ENCODE assay signal across 9 mouse cellular contexts in the genomic region with DNA sequence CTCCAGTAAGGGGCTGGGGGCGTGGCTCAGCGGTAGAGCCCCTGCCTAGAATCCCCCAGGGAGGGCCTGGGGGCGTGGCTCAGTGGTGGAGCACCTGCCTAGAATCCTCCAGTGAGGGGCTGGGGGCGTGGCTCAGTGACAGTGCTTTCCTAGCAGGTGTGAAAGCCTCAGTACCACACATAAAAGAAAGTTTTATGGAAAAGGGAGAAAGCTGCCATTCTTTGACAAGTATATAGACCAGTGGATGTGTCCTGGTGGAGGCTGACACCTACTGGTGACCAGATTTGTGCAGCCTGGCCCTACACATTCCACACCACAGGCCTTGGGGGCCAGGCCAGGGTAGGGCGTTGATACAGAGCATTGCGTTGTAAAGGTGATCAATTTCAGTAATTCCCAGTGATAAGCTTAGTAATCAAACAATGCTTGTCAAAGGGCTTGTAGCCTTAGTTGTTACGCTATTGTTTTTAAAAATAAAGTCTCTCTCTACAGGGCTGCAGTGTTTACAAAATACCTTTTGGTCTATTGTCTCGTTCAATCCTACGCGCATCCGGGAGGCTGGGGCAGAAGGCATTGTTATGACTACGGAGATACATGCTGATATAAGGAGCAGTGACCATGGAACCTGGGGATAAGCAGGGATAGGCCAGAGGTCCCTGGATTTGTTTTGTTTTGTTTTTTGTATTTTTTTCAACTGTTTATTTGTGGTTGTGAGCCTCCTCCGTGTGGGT. TPM values are rescaled to one million over a fixed set of nuclear protein-coding genes. Genes with fewer than 3 reads are reported as not detected.
DNase-seq lines count a peak whose midpoint lies in the region; ATAC-seq lines count a peak whose summit lies in the region.
"Had no signal": no experiment of that assay in that cellular context is flagged by ENCODE, and none has a peak within 500 bp of the region (broad histone marks: within the 10 kb centered on the region; RNA-seq: fewer than 3 reads in every experiment).

No protein-coding gene starts in this region.

- no peaks in the 10 kb centered on the region for H3K27me3 ChIP-seq in neural tube, embryonic 11.5 days (ENCODE audit: control insufficient read depth, insufficient read depth, low read length)
- H3K27me3 ChIP-seq in lung, embryonic 15.5 days = no peaks in the 10 kb centered on the region
- H3K27me3 ChIP-seq: neural tube, embryonic 12.5 days had no signal

- H3K27ac ChIP-seq in neural tube, embryonic 11.5 days (ENCODE audit: low read depth, low read length) = no peak overlapping the region
- H3K27ac ChIP-seq in lung, embryonic 15.5 days = no peak overlapping the region
- H3K27ac ChIP-seq: neural tube, embryonic 12.5 days had no signal

- H3K36me3 ChIP-seq in neural tube, embryonic 11.5 days (ENCODE audit: control insufficient read depth, insufficient read depth, low read length) = no peaks in the 10 kb centered on the region
- no peaks in the 10 kb centered on the region for H3K36me3 ChIP-seq in lung, embryonic 15.5 days
- H3K36me3 ChIP-seq: neural tube, embryonic 12.5 days had no signal

- peak; percentile 37 to 49 for DNase-seq in cerebellum, postnatal 4 days (ENCODE audit: low spot score in 2 of 2)
- DNase-seq in cerebellum, adult 18-20 months = no peak
- peak; percentile 41 for DNase-seq in neural tube, embryonic 11.5 days (ENCODE audit: low spot score)
- no peak for DNase-seq in neural tube, embryonic 10.5 days (ENCODE audit: extremely low spot score, low spot score)
- DNase-seq in forelimb bud, embryonic 11.5 days (ENCODE audit: low read depth, low spot score) = peak; percentile 23
- no peak for DNase-seq in urinary bladder, postnatal 14 days (ENCODE audit: low spot score)
- no peak for DNase-seq in gastrocnemius, adult 8-10 months (ENCODE audit: low spot score in 2 of 2)

- H3K4me1 ChIP-seq in neural tube, embryonic 11.5 days (ENCODE audit: control insufficient read depth, insufficient read depth, low read length) = peaks cover 3% of the 10 kb centered on the region; the same call in 1 of the 2 replicates
- H3K4me1 ChIP-seq in lung, embryonic 15.5 days = peaks cover 8% of the 10 kb centered on the region; the same call in 1 of the 2 replicates

- H3K9ac ChIP-seq in neural tube, embryonic 11.5 days (ENCODE audit: low read length) = no peak overlapping the region
- no peak overlapping the region for H3K9ac ChIP-seq in lung, embryonic 15.5 days
- H3K9ac ChIP-seq: neural tube, embryonic 12.5 days had no signal

- H3K9me3 ChIP-seq in neural tube, embryonic 11.5 days (ENCODE audit: control insufficient read depth, low read length) = no peaks in the 10 kb centered on the region
- H3K9me3 ChIP-seq in lung, embryonic 15.5 days = no peaks in the 10 kb centered on the region

- no peak overlapping the region for H3K4me2 ChIP-seq in neural tube, embryonic 11.5 days (ENCODE audit: low read depth)
- H3K4me2 ChIP-seq in lung, embryonic 15.5 days = no peak overlapping the region
- H3K4me2 ChIP-seq: neural tube, embryonic 12.5 days had no signal

- no peak for ATAC-seq in neural tube, embryonic 11.5 days (ENCODE audit: insufficient read depth, low FRiP score, low TSS enrichment)
- peak; percentile 60; the same call in 1 of the 2 replicates for ATAC-seq in lung, embryonic 15.5 days (ENCODE audit: borderline replicate concordance, extremely low read depth, low FRiP score, low TSS enrichment)

- no peak overlapping the region for H3K4me3 ChIP-seq in neural tube, embryonic 11.5 days (ENCODE audit: low read depth, low read length)
- no peak overlapping the region for H3K4me3 ChIP-seq in lung, embryonic 15.5 days
- H3K4me3 ChIP-seq: neural tube, embryonic 12.5 days had no signal

- WGBS in neural tube, embryonic 11.5 days = 83% methylated on average over 13 of the region's 13 CpGs
- 76% methylated on average over 13 of the region's 13 CpGs for WGBS in lung, embryonic 15.5 days

RNA-seq across cellular contexts. Expression of gene Hip1, which starts 50.6 kb away (rescaled TPM):
- polyA plus RNA-seq in neural tube, embryonic 11.5 days (2014; fragmentation: Nextera tagmentation; extraction: Ambion mirVana) = 55.5 and 57.3 TPM in 2 replicates
- 30.6 and 33.7 TPM in 2 replicates for polyA plus RNA-seq in lung, embryonic 15.5 days (2015; fragmentation: Nextera tagmentation; extraction: Ambion mirVana)
- 10 to 100 TPM; 14.7 to 17.2 (median 16.0) TPM for total RNA-seq in gastrocnemius, adult 8-10 months (2022)

Comparison
In these comparisons a context has a peak if more than half of its experiments do, and no peak if none do; other contexts are left out.
1. DNase-seq: peak in cerebellum, postnatal 4 days (2 of 2), neural tube, embryonic 11.5 days (single experiment) and forelimb bud, embryonic 11.5 days (single experiment); none in cerebellum, adult 18-20 months (0 of 2), neural tube, embryonic 10.5 days (single experiment), urinary bladder, postnatal 14 days (single experiment) and gastrocnemius, adult 8-10 months (0 of 2).